Mouse (Mus musculus) heart, embryonic 10.5 days (tissue): ENCODE results near the gene Afmid. TPM values are rescaled to one million over a fixed set of nuclear protein-coding genes. Genes with fewer than 3 reads are reported as not detected.
A peak's percentile ranks its signal among the peaks of the same experiment; 100 is the strongest.
"Not testable (repeated sequence)": the region's sequence is repeated elsewhere in the genome, so short reads cannot be mapped to it uniquely, and the experiment has no call there.

Source experiments
- DNase-seq: peaks from one replicate; pipeline ENCODE4 v3.0.0-alpha.2; 2017; ENCODE audit warnings: low spot score
- H3K27ac ChIP-seq: fragments of 300-500 bp; sonication (generic); 2 replicates; pipeline ENCODE4 v1.5.1; 2016; ENCODE audit warnings: mild to moderate bottlenecking
- H3K27me3 ChIP-seq: fragments of 300-500 bp; sonication (generic); 2 replicates; pipeline ENCODE4 v1.6.1; 2016; ENCODE audit warnings: mild to moderate bottlenecking; ENCODE audit not compliant: poor library complexity, insufficient read depth, severe bottlenecking
- H3K36me3 ChIP-seq: fragments of 300-500 bp; sonication (generic); 2 replicates; pipeline ENCODE4 v1.6.1; 2016; ENCODE audit warnings: mild to moderate bottlenecking, moderate library complexity
- H3K4me1 ChIP-seq: fragments of 300-500 bp; sonication (generic); 2 replicates; pipeline ENCODE4 v1.6.1; 2016; ENCODE audit warnings: mild to moderate bottlenecking
- H3K4me3 ChIP-seq: fragments of 300-500 bp; sonication (generic); 2 replicates; pipeline ENCODE4 v1.5.1; 2016; ENCODE audit warnings: mild to moderate bottlenecking, moderate library complexity
- H3K9me3 ChIP-seq: fragments of 300-500 bp; sonication (generic); 2 replicates; pipeline ENCODE4 v1.6.1; 2016; ENCODE audit warnings: mild to moderate bottlenecking, moderate library complexity
- WGBS: fragments of 180-500 bp; shearing (Covaris S2); methylation state at CpG from one replicate; pipeline ENCODE4 v1.1.7; 2016; 5-methylcytosine and 5-hydroxymethylcytosine counted together
- polyA plus RNA-seq: library from polyadenylated mRNA; unstranded; fragments of >200 nt; fragmentation: Nextera tagmentation; extraction: Ambion mirVana; gene quantifications from 2 replicates; pipeline ENCODE4 v1.2.1, GENCODE M21; 2016

Afmid gene
- polyA plus RNA-seq, 1 experiment from 2014 or later = 8.8 TPM

DNA sequence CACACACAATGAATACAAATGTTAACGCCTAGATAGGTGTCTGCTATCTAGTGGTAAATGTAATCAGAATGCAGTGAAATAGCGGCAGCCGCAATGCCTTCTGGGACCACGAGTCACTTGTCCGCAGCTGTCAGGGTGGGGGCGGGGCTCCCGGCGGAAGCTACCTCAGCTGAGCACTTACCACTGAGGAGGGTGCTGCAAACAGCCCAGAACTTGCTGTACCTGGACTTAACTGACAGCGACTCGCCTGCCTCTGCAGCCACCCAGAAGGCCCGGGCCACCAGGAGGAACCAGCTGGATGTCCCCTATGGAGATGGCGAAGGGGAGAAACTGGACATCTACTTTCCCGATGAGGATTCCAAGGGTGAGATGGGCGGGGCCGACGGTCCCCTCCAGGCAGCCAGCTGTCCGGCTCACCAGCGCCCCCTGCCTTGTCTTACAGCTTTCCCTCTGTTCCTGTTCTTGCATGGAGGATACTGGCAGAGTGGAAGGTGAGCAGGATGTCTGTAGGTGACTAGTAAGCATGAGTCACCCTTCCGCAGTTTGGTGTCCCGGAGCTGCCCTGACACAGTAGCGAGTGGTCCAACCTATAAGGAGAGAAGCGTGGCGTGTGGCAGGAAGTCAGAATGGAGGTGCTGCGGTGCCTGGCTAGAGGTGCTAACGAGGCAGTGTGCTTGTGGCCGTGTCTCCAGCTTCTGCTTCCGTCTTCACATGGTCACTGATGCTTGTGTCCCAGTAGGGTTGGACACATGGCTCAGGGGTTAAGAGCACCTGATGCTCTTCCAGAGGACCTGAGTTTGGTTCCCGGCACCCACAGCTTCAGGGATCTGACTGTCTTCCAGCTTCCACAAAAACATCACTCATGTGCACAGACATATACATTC is 6.6 kb downstream of the Afmid start:
- Histone ChIP-seq H3K27me3 (no peaks in the 10 kb centered on the region), H3K36me3 (0 out of 2 replicates have a peak, but pooled peaks cover 2% of the 10 kb centered on the region), H3K4me1 (peaks cover 55% of the 10 kb centered on the region), H3K4me3 (peak overlapping the region; percentile 51), H3K9me3 (no peaks in the 10 kb centered on the region), H3K27ac (peak overlapping the region; percentile 62)
- peak; percentile 94 for DNase-seq
- 19% methylated on average over 28 of the region's 28 CpGs for WGBS

DNA sequence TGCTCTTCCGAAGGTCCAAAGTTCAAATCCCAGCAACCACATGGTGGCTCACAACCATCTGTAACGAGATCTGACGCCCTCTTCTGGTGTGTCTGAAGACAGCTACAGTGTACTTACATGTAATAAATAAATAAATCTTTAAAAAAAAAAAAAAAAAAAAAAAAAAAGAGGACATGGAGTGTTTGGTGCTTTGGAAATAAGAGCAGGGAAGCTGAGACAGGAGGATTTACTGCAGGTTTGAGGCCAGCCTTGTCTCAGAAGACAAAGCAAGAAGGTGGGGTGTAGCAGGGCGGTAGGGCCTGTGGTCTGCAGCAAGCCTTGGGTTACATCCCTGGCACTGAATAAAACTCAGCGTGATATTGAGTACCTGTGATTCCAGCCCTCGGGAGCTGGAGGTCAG is 7.8 kb downstream of the Afmid start:
- 72% methylated on average over 5 of the region's 6 CpGs for WGBS
- H3K36me3 ChIP-seq = not testable (repeated sequence)

DNA sequence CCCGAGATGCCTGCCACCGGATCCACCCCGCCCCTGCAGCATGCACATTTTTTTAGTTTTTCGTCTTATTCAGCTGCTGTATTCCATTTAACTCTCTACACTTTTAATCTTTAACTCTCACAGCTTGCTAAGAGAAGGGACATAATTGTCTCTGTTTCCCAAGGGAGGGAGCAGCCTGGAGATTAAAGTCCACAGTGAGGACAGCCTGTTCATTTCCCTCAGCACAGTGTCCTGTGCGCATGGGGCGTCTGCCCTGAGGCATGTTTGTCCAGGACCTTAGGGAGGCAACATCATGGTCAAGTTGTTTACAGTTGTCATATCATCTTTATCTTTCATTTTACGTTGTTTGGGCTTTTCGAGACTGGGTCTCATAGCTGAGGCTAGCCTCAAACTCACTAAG is 8.4 kb downstream of the Afmid start:
- Histone ChIP-seq H3K4me3 (no peak overlapping the region), H3K27me3 (no peaks in the 10 kb centered on the region), H3K27ac (no peak overlapping the region), H3K9me3 (no peaks in the 10 kb centered on the region), H3K4me1 (peaks cover 44% of the 10 kb centered on the region), H3K36me3 (0 out of 2 replicates have a peak, but pooled peaks cover 2% of the 10 kb centered on the region)
- no peak for DNase-seq
- WGBS = 90% methylated on average over 8 of the region's 8 CpGs

More for the DNA sequence above, 7.8 kb downstream of the Afmid start:
- peaks cover 47% of the 10 kb centered on the region for H3K4me1 ChIP-seq
- not testable (repeated sequence) for H3K4me3 ChIP-seq, H3K27ac ChIP-seq, H3K9me3 ChIP-seq, DNase-seq, H3K27me3 ChIP-seq

DNA sequence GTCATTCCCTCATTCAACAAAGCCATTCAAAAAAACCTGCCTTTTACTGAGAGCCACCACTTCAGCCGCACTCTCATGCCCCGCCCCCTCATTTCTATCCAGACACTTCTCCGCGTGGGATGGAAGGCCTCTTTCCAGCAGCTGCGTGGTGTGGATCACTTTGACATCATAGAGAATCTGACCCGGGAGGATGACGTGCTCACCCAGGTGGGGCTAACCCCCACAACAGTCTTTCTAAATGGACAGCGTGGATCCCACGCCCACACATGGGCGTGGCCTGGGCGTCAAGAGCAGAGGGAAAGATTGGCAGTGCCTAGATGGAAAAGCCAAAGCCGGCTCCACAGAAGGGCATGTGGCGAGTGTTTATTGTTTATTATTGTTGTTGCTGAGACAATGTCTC is 10.6 kb downstream of the Afmid start:
- H3K4me1 ChIP-seq = peaks cover 36% of the 10 kb centered on the region
- peak overlapping the region; percentile 34; the same call in 1 of the 2 replicates for H3K4me3 ChIP-seq
- H3K27me3 ChIP-seq = no peaks in the 10 kb centered on the region
- 21% methylated on average over 13 of the region's 13 CpGs for WGBS
- no peak for DNase-seq
- H3K36me3 ChIP-seq = 0 out of 2 replicates have a peak, but pooled peaks cover 2% of the 10 kb centered on the region
- H3K9me3 ChIP-seq = no peaks in the 10 kb centered on the region
- H3K27ac ChIP-seq = no peak overlapping the region

DNA sequence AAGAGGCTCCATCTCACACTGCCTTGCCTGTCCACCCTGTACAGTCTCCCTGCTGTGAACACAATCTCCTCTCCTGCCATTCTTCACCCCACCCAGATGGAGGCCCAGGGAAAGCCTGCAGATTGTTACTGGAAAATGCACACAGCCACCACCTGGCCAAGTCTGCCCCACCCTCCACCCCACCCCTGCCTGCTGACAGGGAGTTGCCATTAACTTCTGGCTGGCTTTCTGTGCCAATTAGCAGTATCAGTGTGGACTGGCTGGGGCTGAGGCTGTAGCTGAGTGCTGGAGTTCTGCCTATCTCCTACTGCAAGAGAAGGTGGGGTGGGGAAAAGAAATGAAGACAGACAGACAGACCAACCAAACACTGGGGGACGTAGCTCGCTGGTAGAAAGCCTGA is 12.8 kb downstream of the Afmid start:
- peak; percentile 93 for DNase-seq
- Histone ChIP-seq H3K4me3 (no peak overlapping the region), H3K4me1 (peaks cover 26% of the 10 kb centered on the region), H3K27ac (no peak overlapping the region), H3K36me3 (0 out of 2 replicates have a peak, but pooled peaks cover 2% of the 10 kb centered on the region), H3K9me3 (no peaks in the 10 kb centered on the region), H3K27me3 (no peaks in the 10 kb centered on the region)
- 58% methylated on average over 2 of the region's 2 CpGs for WGBS

DNA sequence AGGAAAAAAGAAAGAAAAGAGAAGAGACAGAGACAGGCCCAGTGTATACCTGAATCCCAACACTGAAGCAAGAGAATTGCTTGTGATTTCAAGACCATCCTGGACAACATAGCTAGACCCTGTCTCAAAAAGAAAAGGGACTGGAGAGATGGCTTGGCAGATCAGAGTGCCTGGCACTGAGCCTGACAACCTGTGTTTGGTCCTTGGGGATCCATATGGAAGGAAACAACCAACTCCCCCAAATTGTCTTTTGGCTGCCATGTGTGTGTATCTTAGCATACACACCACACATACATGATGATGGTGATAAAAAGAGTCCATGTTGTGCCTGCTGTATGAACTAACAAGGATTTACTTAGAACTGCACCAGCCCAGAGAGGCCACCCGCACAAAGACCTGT is 13.3 kb downstream of the Afmid start:
- no peak overlapping the region for H3K27ac ChIP-seq
- 0 out of 2 replicates have a peak, but pooled peaks cover 2% of the 10 kb centered on the region for H3K36me3 ChIP-seq
- H3K27me3 ChIP-seq = no peaks in the 10 kb centered on the region
- H3K9me3 ChIP-seq = no peaks in the 10 kb centered on the region
- H3K4me1 ChIP-seq = peaks cover 26% of the 10 kb centered on the region
- H3K4me3 ChIP-seq = no peak overlapping the region
- WGBS = 63% methylated on average over 1 of the region's 1 CpGs
- DNase-seq = no peak

DNA sequence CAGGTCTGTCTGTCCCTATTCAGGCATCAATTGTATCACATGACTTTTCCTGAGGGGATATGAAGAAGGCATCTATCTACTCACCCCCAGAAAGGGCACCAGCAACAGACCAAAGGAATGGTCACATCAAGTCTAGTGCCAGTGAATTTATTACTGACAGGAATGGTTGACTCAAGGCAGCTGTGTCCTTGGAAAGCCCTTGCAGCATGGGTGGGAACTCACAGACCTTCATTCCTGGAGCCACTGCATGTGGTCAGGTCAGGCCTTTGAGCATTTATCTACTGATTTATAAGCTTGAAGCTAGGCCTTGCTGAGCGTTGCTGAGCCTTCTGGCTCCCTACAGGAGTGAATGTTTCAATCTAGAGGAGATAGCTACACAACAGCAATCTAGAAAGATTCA is 15.2 kb downstream of the Afmid start:
- H3K9me3 ChIP-seq = no peaks in the 10 kb centered on the region
- H3K27ac ChIP-seq = peak overlapping the region; percentile 23; the same call in 1 of the 2 replicates

DNA sequence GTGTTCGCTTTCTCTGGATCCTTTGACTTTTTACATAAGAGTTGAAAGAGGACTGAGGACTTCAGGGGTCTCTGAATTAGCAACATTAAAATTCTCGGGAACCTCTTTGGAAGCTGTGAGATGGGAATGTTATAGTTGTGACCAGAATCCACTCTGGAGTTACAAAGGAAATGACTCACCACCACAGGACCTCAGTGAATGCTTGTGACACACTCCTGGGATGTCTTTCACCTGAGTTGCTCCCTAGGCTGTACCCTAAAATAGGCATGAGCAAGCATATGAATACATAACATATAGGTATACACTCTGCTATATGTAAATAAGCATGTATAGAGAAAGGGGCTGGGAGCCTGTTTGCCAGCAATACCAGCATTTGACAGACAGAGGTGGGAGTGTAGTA is 17.7 kb downstream of the Afmid start:
- DNase-seq = no peak
- no peaks in the 10 kb centered on the region for H3K9me3 ChIP-seq
- no peaks in the 10 kb centered on the region for H3K27me3 ChIP-seq
- no peaks in the 10 kb centered on the region for H3K36me3 ChIP-seq
- H3K4me1 ChIP-seq = peaks cover 27% of the 10 kb centered on the region
- WGBS = 74% methylated on average over 2 of the region's 2 CpGs
- H3K27ac ChIP-seq = no peak overlapping the region
- no peak overlapping the region for H3K4me3 ChIP-seq

More for the DNA sequence above, 15.2 kb downstream of the Afmid start:
- no peak for DNase-seq
- Histone ChIP-seq H3K27me3 (no peaks in the 10 kb centered on the region), H3K4me1 (peaks cover 26% of the 10 kb centered on the region), H3K4me3 (no peak overlapping the region), H3K36me3 (no peaks in the 10 kb centered on the region)
- WGBS = 48% methylated on average over 1 of the region's 1 CpGs

DNA sequence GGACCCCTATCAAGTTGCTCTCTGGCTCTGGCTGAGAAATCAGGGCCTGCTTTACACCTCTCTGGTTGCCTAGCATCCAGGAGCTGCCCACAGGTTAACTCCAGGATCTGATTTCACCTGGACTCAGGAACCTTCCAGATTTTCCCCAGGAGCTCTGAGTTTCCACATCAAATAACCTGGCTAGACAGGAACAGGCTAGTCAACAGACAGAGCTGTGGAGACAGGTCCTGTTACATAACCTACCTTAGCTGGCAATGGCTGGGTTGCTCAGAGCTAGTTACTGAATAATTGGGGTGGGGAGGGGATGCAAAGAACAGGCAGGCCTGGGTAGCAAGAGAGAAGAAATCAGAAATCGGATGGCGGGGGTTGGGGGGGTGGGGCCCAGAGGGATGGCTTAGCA is 19.3 kb downstream of the Afmid start:
- WGBS = 45% methylated on average over 2 of the region's 2 CpGs
- DNase-seq = no peak
- Histone ChIP-seq H3K4me3 (no peak overlapping the region), H3K27ac (peak overlapping the region; percentile 30; the same call in 1 of the 2 replicates), H3K27me3 (no peaks in the 10 kb centered on the region), H3K36me3 (no peaks in the 10 kb centered on the region), H3K9me3 (no peaks in the 10 kb centered on the region), H3K4me1 (peaks cover 33% of the 10 kb centered on the region)

DNA sequence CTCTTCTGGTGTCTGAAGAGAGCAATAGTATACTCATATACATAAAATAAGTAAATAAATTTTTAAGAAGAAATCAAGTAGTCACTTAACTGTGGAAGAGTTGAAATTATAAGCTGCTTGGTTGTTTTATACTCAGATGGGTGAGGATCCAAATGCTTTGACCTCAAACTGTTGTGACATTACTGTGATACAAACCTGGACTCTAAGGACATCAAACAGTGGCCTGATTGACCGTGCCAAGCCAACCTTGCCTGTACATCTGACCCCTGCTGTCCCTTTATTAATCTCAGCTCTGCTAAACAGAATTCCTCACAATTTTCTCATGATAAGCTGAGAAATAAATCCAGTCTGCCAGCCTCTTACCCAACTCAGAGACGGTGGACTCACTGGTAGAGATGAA is 19.9 kb downstream of the Afmid start:
- Histone ChIP-seq H3K27ac (no peak overlapping the region), H3K9me3 (no peaks in the 10 kb centered on the region), H3K36me3 (no peaks in the 10 kb centered on the region), H3K4me3 (no peak overlapping the region), H3K27me3 (no peaks in the 10 kb centered on the region), H3K4me1 (peaks cover 37% of the 10 kb centered on the region)
- DNase-seq = no peak
- 87% methylated on average over 2 of the region's 2 CpGs for WGBS

DNA sequence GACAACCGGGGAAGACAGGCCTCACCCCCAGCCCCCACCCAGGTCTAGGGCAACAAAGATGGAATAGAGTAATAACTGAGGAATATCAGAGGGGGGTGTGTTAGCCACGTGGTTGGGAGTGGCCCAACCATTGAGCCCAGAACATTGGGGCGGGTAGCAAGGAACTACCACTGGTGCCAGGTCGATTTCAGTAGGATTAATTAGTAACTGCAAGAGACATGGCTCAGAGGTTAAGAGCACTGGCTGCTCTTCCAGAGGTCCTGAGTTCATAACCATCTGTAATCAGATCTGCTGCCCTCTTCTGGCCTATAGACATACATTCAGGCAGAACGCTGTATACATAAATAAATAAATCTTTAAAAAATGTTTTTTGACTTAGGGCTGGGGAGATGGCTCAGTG is 20.9 kb downstream of the Afmid start:
- no peak for DNase-seq
- Histone ChIP-seq H3K4me1 (peaks cover 31% of the 10 kb centered on the region), H3K4me3 (no peak overlapping the region), H3K9me3 (no peaks in the 10 kb centered on the region), H3K27me3 (no peaks in the 10 kb centered on the region), H3K36me3 (peaks cover 5% of the 10 kb centered on the region), H3K27ac (no peak overlapping the region)
- 62% methylated on average over 5 of the region's 5 CpGs for WGBS

DNA sequence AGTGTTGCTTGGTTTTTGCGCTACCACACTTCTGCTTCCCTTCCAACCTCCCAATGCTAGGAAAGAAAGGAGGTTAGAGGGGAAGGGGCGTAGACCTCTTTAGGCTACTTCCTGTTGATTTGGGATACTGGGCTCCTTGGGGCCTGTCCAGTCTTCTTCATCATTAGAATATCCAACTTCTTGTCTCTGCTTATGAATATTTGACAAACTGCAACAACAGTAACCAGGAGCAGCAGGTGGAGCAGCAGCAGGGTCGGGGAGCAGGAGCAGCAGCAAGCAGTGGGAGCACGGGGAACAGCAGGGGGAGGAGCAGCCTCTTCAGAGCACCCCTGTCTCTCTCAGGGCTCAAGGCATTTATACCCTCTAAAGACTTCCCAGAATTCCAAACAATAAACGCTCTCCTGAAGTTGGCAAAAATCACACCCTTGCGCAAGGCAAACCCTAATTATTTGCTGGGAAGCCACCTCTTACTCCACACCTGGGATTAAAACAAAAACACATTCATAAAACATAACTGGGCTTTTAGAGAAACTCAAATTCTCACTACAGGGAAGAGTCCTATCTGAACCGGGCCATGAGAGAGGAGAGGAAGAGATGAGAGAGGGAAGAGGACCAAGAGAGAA is 22.0 kb downstream of the Afmid start:
- H3K4me1 ChIP-seq = peaks cover 31% of the 10 kb centered on the region
- H3K27ac ChIP-seq = peak overlapping the region; percentile 96
- no peak for DNase-seq
- H3K4me3 ChIP-seq = peak overlapping the region; percentile 79
- H3K36me3 ChIP-seq = peaks cover 16% of the 10 kb centered on the region
- H3K27me3 ChIP-seq = no peaks in the 10 kb centered on the region
- WGBS = 86% methylated on average over 7 of the region's 7 CpGs
- H3K9me3 ChIP-seq = no peaks in the 10 kb centered on the region

DNA sequence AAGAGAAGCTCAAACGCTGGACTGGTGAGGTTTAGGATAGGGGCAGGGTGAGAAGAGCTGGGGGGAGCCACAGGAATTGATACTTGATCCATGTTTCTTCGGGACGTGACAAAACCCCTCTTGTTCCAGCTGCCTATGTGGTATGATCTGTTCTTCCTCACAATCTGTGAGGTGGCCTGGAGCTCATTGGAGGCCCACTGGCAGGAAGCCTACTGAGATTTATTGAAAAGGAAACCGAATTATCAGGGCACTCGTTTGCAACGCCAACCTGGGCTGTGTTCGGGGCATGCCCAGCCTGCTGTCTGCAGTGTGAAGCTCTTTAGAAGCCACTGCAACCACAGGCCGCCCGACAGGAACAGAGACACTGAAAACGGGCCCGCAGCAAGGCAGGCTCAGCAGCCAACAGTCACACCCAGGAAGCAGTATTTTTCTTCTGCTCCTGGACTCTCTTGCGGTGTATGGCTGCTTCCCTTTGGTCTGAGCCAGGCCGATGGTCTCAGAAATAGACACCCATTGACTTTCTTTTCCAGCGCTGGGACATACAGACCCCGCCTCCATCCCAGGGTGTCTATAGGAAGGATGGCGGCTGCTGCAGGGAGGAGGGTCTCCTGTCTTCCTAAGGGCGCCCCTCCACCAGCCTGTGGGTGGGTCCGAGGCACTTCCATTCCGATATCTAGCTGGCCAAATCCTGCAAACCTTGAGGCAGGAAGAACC is 22.7 kb downstream of the Afmid start:
- Histone ChIP-seq H3K4me1 (peaks cover 31% of the 10 kb centered on the region), H3K27me3 (no peaks in the 10 kb centered on the region), H3K27ac (peak overlapping the region; percentile 96), H3K36me3 (peaks cover 23% of the 10 kb centered on the region), H3K9me3 (no peaks in the 10 kb centered on the region), H3K4me3 (peak overlapping the region; percentile 79)
- 11% methylated on average over 19 of the region's 19 CpGs for WGBS
- DNase-seq = no peak
